Mouse (Mus musculus) limb, embryonic 15.5 days (tissue): ENCODE results near the gene Zfp704. TPM values are rescaled to one million over a fixed set of nuclear protein-coding genes. Genes with fewer than 3 reads are reported as not detected.

Experiments
- ATAC-seq: fragments of 200-750 bp; cut with Nextera tagmentation; 2 replicates; pipeline ENCODE4 v1.8.0; 2017; ENCODE audit warnings: low read depth, moderate TSS enrichment; ENCODE audit not compliant: insufficient number of reproducible peaks, low FRiP score, low TSS enrichment
- H3K27ac ChIP-seq: fragments of 300-500 bp; sonication (generic); 2 replicates; pipeline ENCODE4 v1.5.1; 2015; ENCODE audit warnings: moderate library complexity, mild to moderate bottlenecking, inconsistent platforms
- H3K27me3 ChIP-seq: fragments of 300-500 bp; sonication (generic); 2 replicates; pipeline ENCODE4 v1.6.1; 2015; ENCODE audit warnings: inconsistent platforms
- H3K36me3 ChIP-seq: fragments of 300-500 bp; sonication (generic); 2 replicates; pipeline ENCODE4 v1.6.1; 2015; ENCODE audit warnings: inconsistent platforms
- H3K4me1 ChIP-seq: fragments of 300-500 bp; sonication (generic); 2 replicates; pipeline ENCODE4 v1.6.1; 2015; ENCODE audit warnings: inconsistent platforms
- H3K4me2 ChIP-seq: fragments of 300-500 bp; sonication (generic); 2 replicates; pipeline ENCODE4 v1.6.1; 2015; ENCODE audit warnings: mild to moderate bottlenecking, inconsistent platforms
- H3K4me3 ChIP-seq: fragments of 300-500 bp; sonication (generic); 2 replicates; pipeline ENCODE4 v1.5.1; 2015; ENCODE audit warnings: mild to moderate bottlenecking, inconsistent platforms
- H3K9ac ChIP-seq: fragments of 300-500 bp; sonication (generic); 2 replicates; pipeline ENCODE4 v1.6.1; 2015; ENCODE audit warnings: inconsistent platforms
- H3K9me3 ChIP-seq: fragments of 300-500 bp; sonication (generic); 2 replicates; pipeline ENCODE4 v1.6.1; 2016; ENCODE audit warnings: inconsistent platforms
- WGBS: fragments of 180-500 bp; shearing (Covaris S2); methylation state at CpG from one replicate; pipeline ENCODE4 v1.1.7; 2015; 5-methylcytosine and 5-hydroxymethylcytosine counted together
- polyA plus RNA-seq: library from polyadenylated mRNA; unstranded; fragments of >200 nt; fragmentation: Nextera tagmentation; extraction: Ambion mirVana; gene quantifications from 2 replicates; pipeline ENCODE4 v1.2.1, GENCODE M21; 2015

Zfp704 gene
- polyA plus RNA-seq, 1 experiment from 2014 or later = 9.4 TPM

DNA sequence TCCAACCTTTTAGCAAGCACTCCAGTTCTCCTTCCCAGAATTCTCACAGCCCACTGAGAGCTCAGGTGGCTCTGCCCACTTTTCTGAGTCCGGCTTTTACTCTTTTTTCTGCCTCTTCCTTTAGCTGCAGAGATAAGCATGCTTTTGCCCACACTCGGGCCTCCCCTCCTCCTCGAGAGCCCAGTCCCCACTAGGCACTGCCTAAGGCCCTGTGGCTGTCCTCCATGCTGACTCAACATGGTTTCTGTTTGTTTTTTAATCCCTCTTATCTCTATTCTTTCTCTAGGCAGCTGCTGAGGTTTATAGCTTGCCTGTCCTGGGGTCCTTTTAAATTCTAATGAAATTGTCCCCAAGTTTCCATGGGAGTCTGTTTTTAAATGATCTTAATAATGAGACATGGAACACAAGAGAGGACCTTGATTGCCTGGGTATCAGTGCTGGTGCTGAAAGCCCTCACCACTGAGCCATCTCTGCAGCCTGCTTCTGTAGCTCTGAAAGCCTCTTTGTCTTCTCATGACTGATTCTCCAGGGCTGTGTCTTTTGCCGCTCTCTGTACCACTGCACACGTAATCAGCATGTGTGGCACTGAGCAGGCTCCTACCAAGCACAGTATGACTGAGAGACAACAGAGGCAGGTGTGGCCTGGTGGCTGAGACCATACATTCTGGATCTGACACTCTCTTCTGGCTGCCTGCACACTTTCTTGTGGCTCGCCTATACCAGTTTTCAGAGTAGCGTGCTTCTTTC lies 160.5 kb downstream of the Zfp704 start:
- Histone ChIP-seq H3K27ac (no peak overlapping the region), H3K4me1 (no peaks in the 10 kb centered on the region), H3K4me3 (no peak overlapping the region), H3K36me3 (peaks cover 33% of the 10 kb centered on the region), H3K9ac (no peak overlapping the region), H3K9me3 (no peaks in the 10 kb centered on the region), H3K4me2 (no peak overlapping the region), H3K27me3 (no peaks in the 10 kb centered on the region)
- ATAC-seq = no peak
- WGBS = 76% methylated on average over 7 of the region's 7 CpGs

DNA sequence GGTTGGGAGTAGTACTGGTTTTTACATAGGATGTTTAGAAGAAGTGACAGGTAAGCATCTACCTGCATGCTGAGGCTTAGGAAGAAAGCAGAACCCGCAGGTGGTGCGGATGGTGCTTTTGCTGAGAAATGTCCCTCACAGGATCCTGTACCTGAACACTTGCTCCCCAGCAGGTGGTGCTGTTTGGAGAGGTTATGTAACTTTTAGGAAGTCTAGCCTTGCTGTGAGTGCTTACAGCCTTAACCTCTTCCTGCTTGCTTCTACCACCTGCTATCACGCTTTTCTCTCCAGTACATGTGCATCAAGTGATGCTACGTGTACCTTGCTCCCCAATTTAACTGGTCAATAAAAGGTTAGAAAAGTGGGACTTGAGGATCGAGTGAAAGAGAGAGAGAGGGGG lies 161.3 kb downstream of the Zfp704 start:
- Histone ChIP-seq H3K9ac (no peak overlapping the region), H3K4me1 (no peaks in the 10 kb centered on the region), H3K27me3 (no peaks in the 10 kb centered on the region), H3K4me2 (no peak overlapping the region), H3K36me3 (peaks cover 40% of the 10 kb centered on the region), H3K27ac (no peak overlapping the region), H3K9me3 (no peaks in the 10 kb centered on the region), H3K4me3 (no peak overlapping the region)
- WGBS = 90% methylated on average over 5 of the region's 5 CpGs
- ATAC-seq = no peak

DNA sequence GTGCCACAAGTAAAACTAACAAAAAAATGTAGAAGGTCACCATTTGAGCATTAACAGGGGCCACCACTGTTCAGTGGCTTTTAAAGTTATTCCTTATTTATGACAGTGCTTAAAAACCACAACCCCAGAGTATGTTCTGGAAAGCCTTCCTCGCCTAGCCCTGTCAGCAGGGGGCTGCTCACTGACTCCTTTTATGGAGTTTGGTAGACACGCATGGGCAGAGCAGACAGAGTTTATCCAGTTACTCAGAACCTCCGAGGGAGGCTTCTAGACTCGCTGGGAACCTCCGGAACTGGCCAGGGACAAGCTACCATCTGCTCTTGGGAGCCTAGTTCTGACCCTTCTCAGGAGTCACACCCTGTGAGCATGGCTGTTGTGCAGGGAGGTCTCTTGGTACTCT lies 165.3 kb downstream of the Zfp704 start:
- H3K36me3 ChIP-seq = peaks cover 29% of the 10 kb centered on the region
- no peaks in the 10 kb centered on the region for H3K27me3 ChIP-seq
- 38% methylated on average over 5 of the region's 5 CpGs for WGBS
- H3K4me2 ChIP-seq = no peak overlapping the region
- H3K27ac ChIP-seq = no peak overlapping the region
- H3K9me3 ChIP-seq = no peaks in the 10 kb centered on the region
- H3K4me1 ChIP-seq = no peaks in the 10 kb centered on the region
- H3K9ac ChIP-seq = no peak overlapping the region
- ATAC-seq = no peak
- H3K4me3 ChIP-seq = no peak overlapping the region

DNA sequence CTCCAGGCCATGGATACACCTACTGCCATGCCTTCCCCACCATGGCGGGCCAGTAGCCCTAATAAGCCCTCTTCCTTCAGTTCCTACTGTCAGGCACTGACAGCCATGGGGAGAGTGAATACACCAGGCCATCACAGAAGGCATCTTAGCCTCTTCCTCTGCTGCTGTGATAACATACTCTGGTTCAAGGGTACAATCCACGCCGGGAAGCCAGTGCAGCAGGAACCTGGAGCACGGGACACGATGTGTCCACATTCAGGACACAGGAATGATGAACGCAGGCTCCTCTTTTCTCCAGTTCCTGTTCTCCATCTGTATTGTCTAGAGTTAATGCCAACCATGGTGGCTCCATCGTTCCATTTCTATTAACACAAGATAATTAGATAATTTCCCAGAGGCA lies 165.9 kb downstream of the Zfp704 start:
- Histone ChIP-seq H3K36me3 (peaks cover 31% of the 10 kb centered on the region), H3K27me3 (no peaks in the 10 kb centered on the region), H3K4me3 (no peak overlapping the region), H3K9me3 (no peaks in the 10 kb centered on the region), H3K4me1 (no peaks in the 10 kb centered on the region), H3K4me2 (no peak overlapping the region), H3K9ac (no peak overlapping the region), H3K27ac (no peak overlapping the region)
- WGBS = 94% methylated on average over 7 of the region's 7 CpGs
- ATAC-seq = no peak

DNA sequence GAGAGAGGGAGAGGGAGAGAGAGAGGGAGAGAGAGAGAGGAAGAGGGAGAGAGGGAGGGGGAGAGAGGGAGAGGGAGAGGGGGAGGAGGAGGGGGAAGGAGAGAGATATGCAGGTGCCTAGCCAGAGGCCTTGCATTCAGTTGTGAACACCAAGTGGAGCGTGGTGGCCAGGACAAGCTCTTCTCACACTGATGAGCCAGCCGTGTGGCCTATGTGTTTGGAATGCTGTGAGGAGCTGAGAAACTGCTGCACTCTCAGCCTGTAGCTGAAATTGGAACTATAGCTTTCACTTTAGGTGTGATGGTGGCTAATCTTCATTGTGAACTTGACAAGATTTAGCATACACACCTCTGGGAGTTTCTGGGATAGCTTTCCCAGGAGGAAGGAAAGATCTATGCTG lies 166.4 kb downstream of the Zfp704 start:
- 72% methylated on average over 2 of the region's 2 CpGs for WGBS
- H3K4me3 ChIP-seq = no peak overlapping the region
- peaks cover 33% of the 10 kb centered on the region for H3K36me3 ChIP-seq
- H3K4me1 ChIP-seq = no peaks in the 10 kb centered on the region
- H3K4me2 ChIP-seq = no peak overlapping the region
- no peak overlapping the region for H3K27ac ChIP-seq
- no peaks in the 10 kb centered on the region for H3K9me3 ChIP-seq
- no peaks in the 10 kb centered on the region for H3K27me3 ChIP-seq
- no peak overlapping the region for H3K9ac ChIP-seq
- no peak for ATAC-seq

DNA sequence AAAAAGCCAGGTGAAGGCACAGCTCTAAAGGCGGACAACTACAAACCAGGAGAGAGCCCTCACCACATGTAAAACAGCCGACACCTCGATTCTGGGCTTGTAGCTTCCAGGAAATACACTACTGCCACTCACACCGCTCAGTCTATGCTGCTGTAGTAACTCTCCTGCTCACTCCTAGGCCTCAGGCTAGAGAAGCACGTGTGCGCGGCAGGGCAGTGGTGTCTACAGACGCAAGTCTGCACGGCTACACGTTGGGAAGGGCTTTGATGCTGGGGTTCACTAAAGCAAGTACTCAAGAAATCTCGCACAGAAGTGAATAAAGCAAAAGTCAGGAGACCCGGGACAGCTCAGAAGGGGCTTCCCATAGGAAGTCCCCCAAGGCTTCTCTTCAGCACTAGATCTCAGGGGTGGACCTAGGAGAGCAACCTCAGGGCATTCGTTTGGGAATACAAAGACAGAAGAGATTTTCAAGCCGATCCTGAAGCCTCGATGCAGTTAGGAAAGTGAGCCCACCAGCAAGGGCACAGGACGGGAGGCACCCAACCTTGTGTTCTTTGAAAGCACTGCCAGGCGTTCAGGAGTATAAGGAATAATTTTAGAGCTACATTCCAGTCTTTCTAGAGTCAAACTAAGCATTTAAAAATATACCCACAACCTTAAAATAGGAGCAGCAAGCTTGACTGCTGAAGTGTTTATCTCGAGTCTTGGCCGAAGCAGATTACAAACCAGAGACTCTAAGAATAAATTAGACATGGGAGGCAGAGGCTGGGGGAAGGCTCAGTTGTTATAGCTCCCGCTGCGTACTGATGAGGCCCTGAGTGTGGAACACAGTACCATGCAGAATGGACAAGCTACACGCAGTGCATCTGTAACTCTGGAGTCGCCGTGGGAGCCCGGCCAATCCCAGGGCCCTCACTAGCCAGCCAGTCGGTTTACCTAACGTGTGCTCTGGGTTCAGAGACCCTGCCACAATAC lies 168.0 kb downstream of the Zfp704 start:
- Histone ChIP-seq H3K9ac (no peak overlapping the region), H3K9me3 (no peaks in the 10 kb centered on the region), H3K36me3 (peaks cover 38% of the 10 kb centered on the region), H3K4me3 (no peak overlapping the region), H3K27me3 (no peaks in the 10 kb centered on the region), H3K4me1 (no peaks in the 10 kb centered on the region), H3K27ac (no peak overlapping the region), H3K4me2 (no peak overlapping the region)
- WGBS = 82% methylated on average over 27 of the region's 27 CpGs
- ATAC-seq = no peak

DNA sequence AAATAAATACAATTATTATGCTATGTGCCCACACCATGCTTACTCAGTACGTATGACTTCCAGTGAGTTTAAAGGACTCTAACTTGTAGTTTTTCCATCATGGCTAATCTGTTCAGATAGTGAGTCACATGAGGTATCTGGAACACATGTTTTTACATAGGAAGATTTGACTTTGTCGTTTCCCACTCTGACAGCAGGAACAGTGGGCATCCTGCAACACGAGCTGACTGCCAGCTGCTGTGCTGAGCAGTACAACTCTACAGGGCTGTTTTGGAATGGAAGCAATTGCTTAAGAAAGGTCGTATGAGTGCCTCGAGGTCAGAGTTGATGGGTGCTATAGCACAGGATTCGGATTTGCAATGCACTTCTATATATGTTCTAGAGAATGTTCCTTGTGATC lies 169.4 kb downstream of the Zfp704 start:
- Histone ChIP-seq H3K9me3 (no peaks in the 10 kb centered on the region), H3K4me1 (no peaks in the 10 kb centered on the region; the same call in 1 of the 2 replicates), H3K4me3 (no peak overlapping the region), H3K36me3 (peaks cover 42% of the 10 kb centered on the region), H3K27ac (no peak overlapping the region), H3K27me3 (no peaks in the 10 kb centered on the region), H3K4me2 (no peak overlapping the region), H3K9ac (no peak overlapping the region)
- ATAC-seq = no peak
- WGBS = 77% methylated on average over 6 of the region's 6 CpGs

DNA sequence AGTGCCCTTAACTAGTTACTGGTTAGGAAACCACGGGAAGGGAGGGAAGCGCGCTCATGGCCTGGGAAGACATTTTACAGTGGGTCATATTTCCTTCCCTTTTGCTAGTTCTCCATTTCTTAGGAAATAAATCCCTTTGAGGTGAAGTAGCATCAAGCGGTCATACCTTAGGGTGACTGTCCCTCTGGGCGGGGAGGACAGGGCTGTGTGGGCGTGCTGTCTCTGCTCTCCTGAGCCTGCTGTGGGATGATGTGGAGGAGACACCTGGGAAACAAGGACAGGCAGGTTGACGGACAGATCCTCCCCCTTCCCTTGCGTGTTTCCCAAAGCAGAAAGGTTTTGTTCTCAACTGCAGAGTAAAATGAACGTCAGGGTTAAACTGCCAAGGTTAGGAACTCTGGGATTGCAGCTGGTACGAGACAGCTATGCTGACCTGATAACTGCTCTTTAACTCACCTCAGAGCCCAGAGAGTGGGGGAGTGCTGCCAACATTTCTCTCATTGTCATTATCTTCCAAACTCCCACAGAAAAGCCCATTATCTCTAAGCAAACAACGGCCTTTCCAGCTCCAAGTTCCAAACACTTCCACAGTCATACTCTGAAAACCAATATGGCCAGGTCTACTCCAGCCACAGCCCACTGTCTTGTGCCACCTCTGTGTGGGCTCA lies 170.1 kb downstream of the Zfp704 start:
- 85% methylated on average over 11 of the region's 11 CpGs for WGBS
- peaks cover 39% of the 10 kb centered on the region for H3K36me3 ChIP-seq

DNA sequence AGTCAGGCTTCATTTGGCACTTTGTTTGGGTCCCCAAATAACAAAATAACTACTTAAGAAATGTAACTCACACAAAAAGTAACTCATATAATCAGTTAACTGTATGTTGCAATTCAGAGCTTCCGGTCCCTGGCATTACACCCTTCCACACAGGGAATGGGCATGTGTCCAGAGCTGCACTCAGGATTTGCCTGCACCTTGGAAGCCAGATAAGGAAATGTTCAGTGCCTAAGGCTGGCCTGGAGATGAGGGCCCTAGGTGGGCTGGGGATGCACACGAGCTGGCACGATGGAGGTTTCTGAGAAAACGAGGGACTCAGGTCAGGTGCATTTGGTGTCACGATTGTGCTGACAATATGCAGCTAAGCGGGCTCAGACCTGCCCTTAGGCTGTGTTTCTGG lies 173.6 kb downstream of the Zfp704 start:
- H3K4me2 ChIP-seq = no peak overlapping the region
- H3K9ac ChIP-seq = no peak overlapping the region
- WGBS = 75% methylated on average over 6 of the region's 6 CpGs
- no peaks in the 10 kb centered on the region; the same call in 1 of the 2 replicates for H3K4me1 ChIP-seq
- peaks cover 37% of the 10 kb centered on the region for H3K36me3 ChIP-seq
- no peak for ATAC-seq
- H3K4me3 ChIP-seq = no peak overlapping the region
- H3K27ac ChIP-seq = no peak overlapping the region
- H3K27me3 ChIP-seq = no peaks in the 10 kb centered on the region
- no peaks in the 10 kb centered on the region for H3K9me3 ChIP-seq

More for the DNA sequence above, 170.1 kb downstream of the Zfp704 start:
- Histone ChIP-seq H3K27me3 (no peaks in the 10 kb centered on the region), H3K27ac (no peak overlapping the region), H3K4me1 (no peaks in the 10 kb centered on the region; the same call in 1 of the 2 replicates), H3K9ac (no peak overlapping the region), H3K9me3 (no peaks in the 10 kb centered on the region), H3K4me2 (no peak overlapping the region), H3K4me3 (no peak overlapping the region)
- no peak for ATAC-seq

DNA sequence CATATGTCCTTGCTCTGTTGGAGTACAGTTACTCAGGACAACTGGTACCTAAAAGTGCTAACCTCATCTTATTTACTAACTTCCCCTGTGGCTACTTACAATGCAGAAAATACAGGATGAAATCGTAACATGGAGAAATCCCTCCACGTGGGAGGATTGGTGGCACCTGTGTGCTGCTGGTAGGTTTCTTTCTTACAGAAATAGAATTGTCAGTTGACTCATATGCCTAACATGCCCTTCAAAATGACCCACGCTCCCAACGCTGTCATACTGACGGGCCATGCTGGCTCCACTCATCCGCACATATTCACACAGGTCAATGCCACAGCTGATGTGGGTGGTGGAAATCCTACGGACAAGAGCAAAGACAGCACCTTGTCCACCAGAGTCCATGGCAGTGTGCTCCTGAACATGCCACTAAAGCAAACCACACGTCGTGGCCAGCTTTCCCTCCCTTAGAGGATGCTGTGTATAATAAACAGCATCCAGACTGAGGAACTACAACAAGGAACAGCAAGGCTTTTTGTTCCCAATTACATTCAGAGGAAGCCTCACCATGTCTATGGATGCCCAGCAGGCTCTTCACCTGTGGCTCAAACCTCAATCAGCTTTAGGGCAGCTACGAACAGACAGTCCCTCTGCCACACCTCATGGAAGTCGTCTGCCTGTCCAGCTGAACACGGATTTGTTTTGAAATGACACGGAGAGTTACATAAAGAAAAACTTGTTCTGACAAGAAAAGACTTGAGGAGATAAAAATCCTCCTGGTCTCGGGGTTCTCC lies 175.3 kb downstream of the Zfp704 start:
- ATAC-seq = no peak
- H3K27ac ChIP-seq = no peak overlapping the region
- H3K9ac ChIP-seq = no peak overlapping the region
- H3K9me3 ChIP-seq = no peaks in the 10 kb centered on the region
- H3K4me2 ChIP-seq = no peak overlapping the region
- no peak overlapping the region for H3K4me3 ChIP-seq
- 83% methylated on average over 14 of the region's 14 CpGs for WGBS
- no peaks in the 10 kb centered on the region for H3K27me3 ChIP-seq
- H3K36me3 ChIP-seq = peaks cover 37% of the 10 kb centered on the region
- no peaks in the 10 kb centered on the region; the same call in 1 of the 2 replicates for H3K4me1 ChIP-seq

DNA sequence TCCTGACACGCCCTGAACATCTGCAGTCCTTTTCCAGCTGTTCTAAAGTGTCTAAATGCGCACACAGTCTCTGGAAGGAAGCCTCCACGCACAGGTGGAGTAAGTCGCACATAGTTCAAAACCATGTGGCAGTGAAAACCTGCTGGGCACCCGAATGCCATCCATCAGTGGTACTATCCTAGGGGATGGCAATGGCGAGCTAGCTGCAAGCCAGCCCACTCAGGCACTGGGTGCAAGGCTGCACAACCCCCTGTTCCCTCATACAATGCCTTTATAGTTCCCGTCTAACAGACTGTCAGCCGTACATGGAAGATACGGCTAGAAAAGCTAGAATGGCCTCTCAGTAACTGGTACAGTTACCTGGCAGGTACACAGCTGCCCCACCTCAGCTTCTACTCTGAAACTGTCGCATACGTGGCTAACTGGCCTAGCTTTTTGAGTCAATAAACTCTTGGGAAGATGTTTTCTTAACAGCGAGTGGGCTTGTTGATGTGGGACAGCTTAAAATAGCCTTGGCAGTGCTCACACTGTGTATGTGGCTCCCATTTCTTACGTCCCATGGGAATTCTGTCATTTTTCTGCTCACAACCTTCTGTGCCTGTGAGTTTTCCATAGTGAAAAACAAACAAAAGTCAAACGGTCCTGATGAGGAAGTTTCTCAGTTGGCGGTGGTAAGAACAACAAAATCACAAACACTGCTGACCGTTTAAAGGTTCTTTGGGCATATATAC lies 176.9 kb downstream of the Zfp704 start:
- H3K4me3 ChIP-seq = no peak overlapping the region

More for the DNA sequence above, 176.9 kb downstream of the Zfp704 start:
- H3K36me3 ChIP-seq = peaks cover 25% of the 10 kb centered on the region
- no peak overlapping the region for H3K4me2 ChIP-seq
- H3K4me1 ChIP-seq = no peaks in the 10 kb centered on the region; the same call in 1 of the 2 replicates
- no peaks in the 10 kb centered on the region for H3K27me3 ChIP-seq
- no peak overlapping the region for H3K27ac ChIP-seq
- H3K9ac ChIP-seq = no peak overlapping the region
- WGBS = 85% methylated on average over 16 of the region's 16 CpGs
- ATAC-seq = no peak
- no peaks in the 10 kb centered on the region for H3K9me3 ChIP-seq
